Mouse (Mus musculus): ENCODE measurements at regions not wholly inside any gene's neighbourhood (a gene's known extent, or its start where the extent isn't known, plus 50 kb on each side); places are given as distances from the start of the nearest gene placed in this dataset.
A peak's percentile ranks its signal among the peaks of the same experiment; 100 is the strongest.

GRCm38 (mm10) chr7:136501094-136501493 is 393.3 kb upstream of the Mgmt start:
- Histone ChIP-seq H3K9me3 (replicated peaks) (no peaks in the 10 kb centered on the region), H3K27me3 (ENCODE audit: low read depth, poor library complexity, severe bottlenecking) (peaks cover 98% of the 10 kb centered on the region), H3K27ac (replicated peaks) (0 out of 2 replicates have a peak overlapping the region, but pooled peaks have one; percentile 6), H3K4me1 (peaks cover 60% of the 10 kb centered on the region), H3K4me3 (no peak overlapping the region), H3K36me3 (no peaks in the 10 kb centered on the region)
- WGBS = 91% methylated on average over 7 of the region's 7 CpGs
- DNase-seq (ENCODE audit: low spot score) = no peak

GRCm38 (mm10) chr7:136501855-136502847 is 392.3 kb upstream of the Mgmt start:
- no peaks in the 10 kb centered on the region for H3K9me3 ChIP-seq (replicated peaks)
- peak; percentile 15 for DNase-seq (ENCODE audit: low spot score)
- no peaks in the 10 kb centered on the region for H3K36me3 ChIP-seq
- WGBS = 74% methylated on average over 32 of the region's 32 CpGs
- peaks cover 49% of the 10 kb centered on the region for H3K4me1 ChIP-seq
- H3K27ac ChIP-seq (replicated peaks) = 0 out of 2 replicates have a peak overlapping the region, but pooled peaks have one; percentile 24
- no peak overlapping the region for H3K4me3 ChIP-seq
- peaks cover 90% of the 10 kb centered on the region for H3K27me3 ChIP-seq (ENCODE audit: low read depth, poor library complexity, severe bottlenecking)

GRCm38 (mm10) chr7:136511389-136511788 is 383.0 kb upstream of the Mgmt start:
- no peak for DNase-seq (ENCODE audit: low spot score)
- 85% methylated on average over 6 of the region's 6 CpGs for WGBS

GRCm38 (mm10) chr7:136515376-136515775 is 379.0 kb upstream of the Mgmt start:
- Histone ChIP-seq H3K4me1 (peaks cover 3% of the 10 kb centered on the region; the same call in 1 of the 2 replicates), H3K9me3 (replicated peaks) (no peaks in the 10 kb centered on the region), H3K36me3 (no peaks in the 10 kb centered on the region), H3K27me3 (ENCODE audit: low read depth, poor library complexity, severe bottlenecking) (peaks cover 45% of the 10 kb centered on the region), H3K4me3 (no peak overlapping the region), H3K27ac (replicated peaks) (no peak overlapping the region)
- no peak for DNase-seq (ENCODE audit: low spot score)
- 96% methylated on average over 1 of the region's 1 CpGs for WGBS

More at GRCm38 (mm10) chr7:136511389-136511788, 383.0 kb upstream of the Mgmt start:
- Histone ChIP-seq H3K4me3 (no peak overlapping the region), H3K9me3 (replicated peaks) (no peaks in the 10 kb centered on the region), H3K27ac (replicated peaks) (no peak overlapping the region), H3K27me3 (ENCODE audit: low read depth, poor library complexity, severe bottlenecking) (peaks cover 25% of the 10 kb centered on the region), H3K36me3 (no peaks in the 10 kb centered on the region), H3K4me1 (no peaks in the 10 kb centered on the region)

- Histone ChIP-seq H3K4me1 (no peaks in the 10 kb centered on the region), H3K9me3 (replicated peaks) (no peaks in the 10 kb centered on the region), H3K27me3 (ENCODE audit: low read depth, poor library complexity, severe bottlenecking) (peaks cover 38% of the 10 kb centered on the region), H3K36me3 (no peaks in the 10 kb centered on the region), H3K27ac (replicated peaks) (no peak overlapping the region), H3K4me3 (no peak overlapping the region)
- 95% methylated on average over 9 of the region's 9 CpGs for WGBS
- DNase-seq (ENCODE audit: low spot score) = no peak
Measured at GRCm38 (mm10) chr7:136525821-136526220, 368.6 kb upstream of the Mgmt start.

GRCm38 (mm10) chr7:136530006-136530785 is 364.2 kb upstream of the Mgmt start:
- DNase-seq (ENCODE audit: low spot score) = no peak
- H3K27me3 ChIP-seq (ENCODE audit: low read depth, poor library complexity, severe bottlenecking) = peaks cover 30% of the 10 kb centered on the region
- no peak overlapping the region for H3K4me3 ChIP-seq
- no peak overlapping the region for H3K27ac ChIP-seq (replicated peaks)
- no peaks in the 10 kb centered on the region for H3K9me3 ChIP-seq (replicated peaks)
- H3K36me3 ChIP-seq = no peaks in the 10 kb centered on the region
- WGBS = 92% methylated on average over 8 of the region's 8 CpGs
- peaks cover 6% of the 10 kb centered on the region; the same call in 1 of the 2 replicates for H3K4me1 ChIP-seq

- 40% methylated on average over 7 of the region's 7 CpGs for WGBS
- H3K4me3 ChIP-seq = no peak overlapping the region
- no peak for DNase-seq (ENCODE audit: low spot score)
- H3K36me3 ChIP-seq = no peaks in the 10 kb centered on the region
- no peaks in the 10 kb centered on the region for H3K9me3 ChIP-seq (replicated peaks)
- peaks cover 6% of the 10 kb centered on the region; the same call in 1 of the 2 replicates for H3K4me1 ChIP-seq
- no peak overlapping the region for H3K27ac ChIP-seq (replicated peaks)
- H3K27me3 ChIP-seq (ENCODE audit: low read depth, poor library complexity, severe bottlenecking) = peaks cover 30% of the 10 kb centered on the region
Measured at GRCm38 (mm10) chr7:136531301-136531700, 363.1 kb upstream of the Mgmt start.

- Histone ChIP-seq H3K4me1 (peaks cover 32% of the 10 kb centered on the region), H3K27ac (replicated peaks) (peak overlapping the region; percentile 67; the same call in 1 of the 2 replicates), H3K9me3 (replicated peaks) (no peaks in the 10 kb centered on the region), H3K36me3 (no peaks in the 10 kb centered on the region), H3K27me3 (ENCODE audit: low read depth, poor library complexity, severe bottlenecking) (peaks cover 82% of the 10 kb centered on the region), H3K4me3 (no peak overlapping the region)
- peak; percentile 64 for DNase-seq (ENCODE audit: low spot score)
Measured at GRCm38 (mm10) chr7:136541876-136542655, 352.3 kb upstream of the Mgmt start.

GRCm38 (mm10) chr7:136542896-136543295 is 351.5 kb upstream of the Mgmt start:
- DNase-seq (ENCODE audit: low spot score) = peak; percentile 14
- WGBS = 73% methylated on average over 7 of the region's 7 CpGs
- Histone ChIP-seq H3K4me1 (peaks cover 32% of the 10 kb centered on the region), H3K9me3 (replicated peaks) (no peaks in the 10 kb centered on the region), H3K4me3 (no peak overlapping the region), H3K27ac (replicated peaks) (no peak overlapping the region), H3K27me3 (ENCODE audit: low read depth, poor library complexity, severe bottlenecking) (peaks cover 76% of the 10 kb centered on the region), H3K36me3 (no peaks in the 10 kb centered on the region)

GRCm38 (mm10) chr7:136547837-136548236 is 346.6 kb upstream of the Mgmt start:
- WGBS = 75% methylated on average over 3 of the region's 3 CpGs
- H3K4me1 ChIP-seq = peaks cover 11% of the 10 kb centered on the region
- H3K27me3 ChIP-seq (ENCODE audit: low read depth, poor library complexity, severe bottlenecking) = peaks cover 56% of the 10 kb centered on the region
- DNase-seq (ENCODE audit: low spot score) = no peak
- H3K9me3 ChIP-seq (replicated peaks) = no peaks in the 10 kb centered on the region
- H3K36me3 ChIP-seq = no peaks in the 10 kb centered on the region
- no peak overlapping the region for H3K27ac ChIP-seq (replicated peaks)
- no peak overlapping the region for H3K4me3 ChIP-seq

GRCm38 (mm10) chr7:136556436-136556835 is 338.0 kb upstream of the Mgmt start:
- Histone ChIP-seq H3K4me1 (no peaks in the 10 kb centered on the region), H3K36me3 (no peaks in the 10 kb centered on the region), H3K27me3 (ENCODE audit: low read depth, poor library complexity, severe bottlenecking) (peaks cover 7% of the 10 kb centered on the region; the same call in 1 of the 2 replicates), H3K9me3 (replicated peaks) (no peaks in the 10 kb centered on the region), H3K27ac (replicated peaks) (no peak overlapping the region), H3K4me3 (no peak overlapping the region)
- 74% methylated on average over 4 of the region's 4 CpGs for WGBS
- no peak for DNase-seq (ENCODE audit: low spot score)

- Histone ChIP-seq H3K4me3 (no peak overlapping the region), H3K27ac (replicated peaks) (no peak overlapping the region)
- 88% methylated on average over 6 of the region's 6 CpGs for WGBS
Measured at GRCm38 (mm10) chr7:136559536-136559935, 334.9 kb upstream of the Mgmt start.

More at GRCm38 (mm10) chr7:136559536-136559935, 334.9 kb upstream of the Mgmt start:
- Histone ChIP-seq H3K36me3 (no peaks in the 10 kb centered on the region), H3K9me3 (replicated peaks) (no peaks in the 10 kb centered on the region), H3K27me3 (ENCODE audit: low read depth, poor library complexity, severe bottlenecking) (peaks cover 11% of the 10 kb centered on the region; the same call in 1 of the 2 replicates), H3K4me1 (no peaks in the 10 kb centered on the region)
- no peak for DNase-seq (ENCODE audit: low spot score)
